Mouse (Mus musculus) neural tube, embryonic 13.5 days (tissue): ENCODE data around the gene 5430419D17Rik. TPM values are rescaled to one million over a fixed set of nuclear protein-coding genes. Genes with fewer than 3 reads are reported as not detected.

ENCODE experiments used
- ATAC-seq: fragments of 200-750 bp; cut with Nextera tagmentation; 2 replicates; pipeline ENCODE4 v1.8.0; 2017; ENCODE audit warnings: low read depth, mild to moderate bottlenecking, moderate TSS enrichment, moderate library complexity
- H3K27ac ChIP-seq: fragments of 300-500 bp; sonication (generic); replicated peaks from 2 replicates; pipeline ENCODE4 v1.5.1; 2015; ENCODE audit warnings: moderate library complexity, mild to moderate bottlenecking, inconsistent platforms
- H3K27me3 ChIP-seq: fragments of 300-500 bp; sonication (generic); 2 replicates; pipeline ENCODE4 v1.6.1; 2015; ENCODE audit warnings: mild to moderate bottlenecking, inconsistent platforms
- H3K36me3 ChIP-seq: fragments of 300-500 bp; sonication (generic); 2 replicates; pipeline ENCODE4 v1.6.1; 2015; ENCODE audit warnings: mild to moderate bottlenecking, inconsistent platforms
- H3K4me1 ChIP-seq: fragments of 300-500 bp; sonication (generic); replicated peaks from 2 replicates; pipeline ENCODE4 v1.6.1; 2015; ENCODE audit warnings: inconsistent platforms
- H3K4me2 ChIP-seq: fragments of 300-500 bp; sonication (generic); 2 replicates; pipeline ENCODE4 v1.6.1; 2015; ENCODE audit warnings: inconsistent platforms, mild to moderate bottlenecking, moderate library complexity
- H3K4me3 ChIP-seq: fragments of 300-500 bp; sonication (generic); 2 replicates; pipeline ENCODE4 v1.5.1; 2015; ENCODE audit warnings: mild to moderate bottlenecking, inconsistent platforms
- H3K9ac ChIP-seq: fragments of 300-500 bp; sonication (generic); 2 replicates; pipeline ENCODE4 v1.6.1; 2015; ENCODE audit warnings: moderate library complexity, mild to moderate bottlenecking, inconsistent platforms
- H3K9me3 ChIP-seq: fragments of 300-500 bp; sonication (generic); 2 replicates; pipeline ENCODE4 v1.6.1; 2016; ENCODE audit warnings: inconsistent platforms
- WGBS: fragments of 180-500 bp; shearing (Covaris S2); methylation state at CpG from one replicate; pipeline ENCODE4 v1.1.7; 2015; 5-methylcytosine and 5-hydroxymethylcytosine counted together
- polyA plus RNA-seq: library from polyadenylated mRNA; unstranded; fragments of >200 nt; fragmentation: Nextera tagmentation; extraction: Ambion mirVana; gene quantifications from 2 replicates; pipeline ENCODE4 v1.2.1, GENCODE M21; 2015

The 5430419D17Rik gene
- polyA plus RNA-seq, 1 experiment from 2014 or later = not detected

- H3K9ac ChIP-seq = no peak overlapping the region
- H3K9me3 ChIP-seq = no peaks in the 10 kb centered on the region
- 73% methylated on average over 5 of the region's 7 CpGs for WGBS
- H3K4me1 ChIP-seq = no peaks in the 10 kb centered on the region
- H3K4me2 ChIP-seq = no peak overlapping the region
- ATAC-seq = no peak
- H3K27me3 ChIP-seq = no peaks in the 10 kb centered on the region
- H3K27ac ChIP-seq = no peak overlapping the region
- no peaks in the 10 kb centered on the region for H3K36me3 ChIP-seq
- no peak overlapping the region for H3K4me3 ChIP-seq
Observed at GRCm38 (mm10) chr7:131318340-131318739, 144.1 kb downstream of the 5430419D17Rik start.

GRCm38 (mm10) chr7:131322192-131322591 lies 148.0 kb downstream of the 5430419D17Rik start, which contains the start of gene Cuzd1:
Cuzd1 (minus strand) TSS chr7:131322292.
- H3K9ac ChIP-seq = no peak within 1 kb of the TSS
- no peaks in the 10 kb centered on the region for H3K4me1 ChIP-seq
- no peak within 1 kb of the TSS for H3K4me3 ChIP-seq
- H3K36me3 ChIP-seq = no peaks in the 10 kb centered on the region
- no peak within 1 kb of the TSS for H3K27ac ChIP-seq
- no peaks in the 10 kb centered on the region for H3K9me3 ChIP-seq
- WGBS = 82% methylated on average over 2 of the region's 2 CpGs
- H3K27me3 ChIP-seq = no peaks in the 10 kb centered on the region
- no peak within 1 kb of the TSS for H3K4me2 ChIP-seq
- no peak for ATAC-seq

- H3K4me1 ChIP-seq = no peaks in the 10 kb centered on the region
- WGBS = 91% methylated on average over 5 of the region's 5 CpGs
- no peaks in the 10 kb centered on the region for H3K9me3 ChIP-seq
- H3K9ac ChIP-seq = no peak overlapping the region
- H3K36me3 ChIP-seq = no peaks in the 10 kb centered on the region
- no peak for ATAC-seq
- no peak overlapping the region for H3K4me3 ChIP-seq
- H3K4me2 ChIP-seq = no peak overlapping the region
- H3K27ac ChIP-seq = no peak overlapping the region
- H3K27me3 ChIP-seq = no peaks in the 10 kb centered on the region
Observed at GRCm38 (mm10) chr7:131327054-131327453, 152.9 kb downstream of the 5430419D17Rik start.

GRCm38 (mm10) chr7:131329416-131329815 lies 155.2 kb downstream of the 5430419D17Rik start, which contains the start of gene Fam24b:
Fam24b (minus strand) TSS chr7:131329516.
- Histone ChIP-seq H3K27me3 (no peaks in the 10 kb centered on the region), H3K27ac (no peak within 1 kb of the TSS), H3K9me3 (no peaks in the 10 kb centered on the region), H3K4me1 (no peaks in the 10 kb centered on the region), H3K4me2 (no peak within 1 kb of the TSS), H3K36me3 (no peaks in the 10 kb centered on the region), H3K4me3 (no peak within 1 kb of the TSS), H3K9ac (no peak within 1 kb of the TSS)
- 95% methylated on average over 5 of the region's 5 CpGs for WGBS
- no peak for ATAC-seq

GRCm38 (mm10) chr7:131331688-131332087 lies 157.5 kb downstream of the 5430419D17Rik start:
- 80% methylated on average over 2 of the region's 2 CpGs for WGBS
- no peak overlapping the region for H3K4me2 ChIP-seq
- H3K27me3 ChIP-seq = no peaks in the 10 kb centered on the region
- H3K9me3 ChIP-seq = no peaks in the 10 kb centered on the region
- no peak overlapping the region for H3K27ac ChIP-seq
- H3K9ac ChIP-seq = no peak overlapping the region
- H3K4me1 ChIP-seq = no peaks in the 10 kb centered on the region
- no peaks in the 10 kb centered on the region for H3K36me3 ChIP-seq
- ATAC-seq = no peak
- H3K4me3 ChIP-seq = no peak overlapping the region

GRCm38 (mm10) chr7:131333564-131333963 lies 159.4 kb downstream of the 5430419D17Rik start, which contains the start of gene Fam24a:
Fam24a (plus strand) TSS chr7:131333864.
- no peak for ATAC-seq
- WGBS = 58% methylated on average over 1 of the region's 1 CpGs
- H3K36me3 ChIP-seq = peaks cover 4% of the 10 kb centered on the region; the same call in 1 of the 2 replicates
- H3K9me3 ChIP-seq = no peaks in the 10 kb centered on the region
- H3K9ac ChIP-seq = no peak within 1 kb of the TSS
- no peaks in the 10 kb centered on the region for H3K27me3 ChIP-seq
- no peak within 1 kb of the TSS for H3K4me2 ChIP-seq
- H3K27ac ChIP-seq = no peak within 1 kb of the TSS
- H3K4me1 ChIP-seq = 0 out of 2 replicates have a peak, but pooled peaks cover 4% of the 10 kb centered on the region
- no peak within 1 kb of the TSS for H3K4me3 ChIP-seq

GRCm38 (mm10) chr7:131337502-131338068 lies 163.4 kb downstream of the 5430419D17Rik start:
- ATAC-seq = no peak
- WGBS = 43% methylated on average over 8 of the region's 8 CpGs
- H3K36me3 ChIP-seq = peaks cover 28% of the 10 kb centered on the region
- H3K27me3 ChIP-seq = no peaks in the 10 kb centered on the region
- H3K9me3 ChIP-seq = no peaks in the 10 kb centered on the region
- no peak overlapping the region for H3K9ac ChIP-seq
- H3K27ac ChIP-seq = no peak overlapping the region
- H3K4me1 ChIP-seq = 0 out of 2 replicates have a peak, but pooled peaks cover 4% of the 10 kb centered on the region
- H3K4me3 ChIP-seq = no peak overlapping the region
- no peak overlapping the region for H3K4me2 ChIP-seq

GRCm38 (mm10) chr7:131345856-131346541 lies 171.8 kb downstream of the 5430419D17Rik start:
- Histone ChIP-seq H3K27me3 (no peaks in the 10 kb centered on the region), H3K9ac (no peak overlapping the region), H3K27ac (no peak overlapping the region), H3K4me1 (peaks cover 7% of the 10 kb centered on the region; the same call in 1 of the 2 replicates), H3K9me3 (no peaks in the 10 kb centered on the region), H3K36me3 (peaks cover 57% of the 10 kb centered on the region), H3K4me3 (no peak overlapping the region), H3K4me2 (no peak overlapping the region)
- ATAC-seq = no peak
- WGBS = 53% methylated on average over 7 of the region's 7 CpGs

Other genes starting within 250 kb of the 5430419D17Rik start
- 11.1 and 16.2 TPM in 2 replicates for gene Htra1, start 238.3 kb upstream of the 5430419D17Rik start, polyA plus RNA-seq
- not detected in 2 replicates for gene Dmbt1, start 142.3 kb upstream of the 5430419D17Rik start, polyA plus RNA-seq
- gene 4933402N03Rik, start 28.1 kb upstream of the 5430419D17Rik start, polyA plus RNA-seq = not detected in 2 replicates
- not detected in 2 replicates for gene Cuzd1, start 147.9 kb downstream of the 5430419D17Rik start, polyA plus RNA-seq
- not detected in 2 replicates for gene Fam24b, start 155.1 kb downstream of the 5430419D17Rik start, polyA plus RNA-seq
- not detected in 2 replicates for gene Fam24a, start 159.5 kb downstream of the 5430419D17Rik start, polyA plus RNA-seq
- gene 2310057M21Rik, start 188.4 kb downstream of the 5430419D17Rik start, polyA plus RNA-seq = 24.3 and 29.0 TPM in 2 replicates
- 42.1 and 50.4 TPM in 2 replicates for gene Pstk, start 196.7 kb downstream of the 5430419D17Rik start, polyA plus RNA-seq
- gene Ikzf5, start 236.1 kb downstream of the 5430419D17Rik start, polyA plus RNA-seq = 12.6 and 15.5 TPM in 2 replicates
- gene Acadsb, start 236.2 kb downstream of the 5430419D17Rik start, polyA plus RNA-seq = 82.8 and 92.2 TPM in 2 replicates